Mouse (Mus musculus): Measurements from ENCODE around the gene Bckdha.
A peak's percentile ranks its signal among the peaks of the same experiment; 100 is the strongest.

Gene Bckdha

GRCm38 (mm10) chr7:25658657-25659472, at the start of gene Bckdha, which contains the start of gene Exosc5:
Gene Bckdha, minus strand, starts transcription at chr7:25658981.
Gene Exosc5, plus strand, starts transcription at chr7:25659164.
- peak; percentile 100 for DNase-seq (ENCODE audit: low read depth)

DNA sequence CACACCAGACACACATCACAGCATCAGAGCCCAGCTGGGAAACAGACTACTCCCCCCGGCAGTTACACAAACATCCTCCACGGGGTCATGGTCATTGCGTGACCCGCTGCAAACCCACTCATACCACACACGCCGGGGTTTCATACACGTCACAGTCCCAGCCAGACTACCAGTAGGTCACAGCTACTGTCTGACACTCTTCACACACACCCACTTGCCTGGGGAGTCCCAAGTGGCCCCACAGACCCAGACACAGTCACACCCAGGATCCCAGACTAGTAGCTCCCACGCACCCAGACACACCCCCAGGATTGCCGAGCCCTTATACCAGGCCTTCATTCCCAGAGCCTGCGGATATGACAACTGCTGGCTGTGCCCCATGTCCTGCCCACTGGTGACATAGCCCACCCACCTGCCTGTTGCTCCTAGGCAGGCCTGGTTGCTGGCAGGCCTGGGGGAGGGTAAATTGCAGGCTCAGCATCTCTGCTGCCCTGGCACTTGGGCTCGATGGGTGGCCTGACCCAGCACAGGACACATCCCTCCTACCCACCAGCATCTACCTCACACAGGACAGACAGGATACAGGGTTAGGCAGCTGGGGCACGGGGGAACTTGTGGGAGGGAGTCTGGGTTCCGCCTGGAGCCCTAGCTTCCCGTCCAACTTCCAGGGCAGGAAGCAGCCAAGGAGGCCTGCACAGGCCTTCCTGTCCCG, 49.0 kb upstream of the Bckdha start:
- DNase-seq (ENCODE audit: low read depth), result no peak

DNA sequence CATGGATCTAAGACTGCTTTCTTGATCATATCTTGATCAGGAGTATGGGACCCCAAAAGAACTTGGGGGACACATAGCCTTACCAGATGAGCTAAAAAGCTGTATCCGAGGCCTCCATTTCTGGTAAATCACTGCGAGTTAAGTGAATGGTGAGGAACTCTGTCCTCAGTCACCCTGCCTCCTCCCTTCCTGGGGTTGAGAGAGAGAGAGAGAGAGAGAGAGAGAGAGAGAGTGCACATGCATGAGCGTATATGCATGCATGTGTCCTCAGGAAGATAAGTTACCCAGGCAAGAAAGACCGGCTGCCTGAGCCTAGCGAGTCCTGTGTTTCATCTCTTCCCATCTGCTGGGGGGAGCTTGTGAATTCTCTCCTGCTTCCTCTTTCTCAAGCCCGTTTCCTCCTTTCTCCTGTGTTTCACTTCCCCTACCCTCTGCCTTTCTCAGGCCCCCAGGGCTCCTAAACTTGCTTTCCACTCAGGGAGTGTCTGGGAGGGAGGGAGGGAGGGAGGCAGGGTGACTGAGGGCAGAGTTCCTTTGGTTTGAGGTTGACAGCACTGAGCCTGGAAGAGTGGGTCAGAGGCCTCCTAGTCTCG, 47.9 kb upstream of the Bckdha start:
- DNase-seq (ENCODE audit: low read depth), result no peak

DNA sequence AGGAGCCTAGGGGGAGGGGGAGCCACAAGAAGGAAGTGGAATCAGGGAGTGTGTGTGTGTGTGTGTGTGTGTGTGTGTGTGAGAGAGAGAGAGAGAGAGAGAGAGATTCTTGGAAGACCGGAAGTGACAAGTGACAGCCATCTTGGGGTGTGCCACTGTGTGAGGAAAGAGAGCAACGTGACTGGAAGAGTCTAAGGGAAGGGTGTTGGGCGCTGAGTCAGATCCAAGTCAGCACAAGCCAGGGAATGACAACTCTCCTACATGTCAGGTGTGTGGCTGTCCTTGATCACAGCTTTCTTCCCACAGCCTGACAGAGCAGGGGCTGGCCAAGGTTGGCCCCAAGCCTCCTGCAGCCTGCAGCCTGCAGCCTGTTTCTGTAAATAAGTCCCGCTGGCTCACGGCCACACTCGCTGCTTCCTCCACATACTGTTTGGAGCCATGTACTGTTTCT, 47.0 kb upstream of the Bckdha start:
- no peak for DNase-seq (ENCODE audit: low read depth)

DNA sequence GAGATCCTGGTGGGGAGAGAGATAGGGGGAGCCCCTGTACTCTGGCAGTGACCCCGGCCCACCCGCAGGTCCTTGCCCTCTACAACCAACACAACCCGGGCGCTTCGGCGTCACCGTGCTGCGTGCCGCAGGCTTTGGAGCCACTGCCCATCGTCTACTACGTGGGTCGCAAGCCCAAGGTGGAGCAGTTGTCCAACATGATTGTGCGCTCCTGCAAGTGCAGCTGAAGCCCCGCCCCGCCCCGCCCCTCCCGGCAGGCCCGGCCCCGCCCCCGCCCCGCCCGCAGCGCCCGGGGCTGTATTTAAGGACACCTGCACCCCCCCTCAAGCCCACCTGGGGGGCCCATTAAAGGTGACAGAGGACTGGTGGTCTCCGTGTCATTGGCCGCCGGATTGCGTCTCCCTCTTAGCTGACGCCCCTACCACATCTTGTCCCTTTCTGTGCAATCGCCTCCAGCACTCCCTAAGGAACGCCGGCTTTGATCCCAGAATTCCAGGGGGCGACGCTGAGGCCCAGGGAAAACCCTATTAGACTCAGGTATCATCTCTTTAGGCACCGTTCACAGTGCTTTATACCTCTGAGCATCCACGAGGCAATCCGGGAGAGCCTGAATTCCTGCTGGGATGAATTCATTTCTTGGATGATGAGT, 46.1 kb upstream of the Bckdha start:
- DNase-seq (ENCODE audit: low read depth), result no peak

DNA sequence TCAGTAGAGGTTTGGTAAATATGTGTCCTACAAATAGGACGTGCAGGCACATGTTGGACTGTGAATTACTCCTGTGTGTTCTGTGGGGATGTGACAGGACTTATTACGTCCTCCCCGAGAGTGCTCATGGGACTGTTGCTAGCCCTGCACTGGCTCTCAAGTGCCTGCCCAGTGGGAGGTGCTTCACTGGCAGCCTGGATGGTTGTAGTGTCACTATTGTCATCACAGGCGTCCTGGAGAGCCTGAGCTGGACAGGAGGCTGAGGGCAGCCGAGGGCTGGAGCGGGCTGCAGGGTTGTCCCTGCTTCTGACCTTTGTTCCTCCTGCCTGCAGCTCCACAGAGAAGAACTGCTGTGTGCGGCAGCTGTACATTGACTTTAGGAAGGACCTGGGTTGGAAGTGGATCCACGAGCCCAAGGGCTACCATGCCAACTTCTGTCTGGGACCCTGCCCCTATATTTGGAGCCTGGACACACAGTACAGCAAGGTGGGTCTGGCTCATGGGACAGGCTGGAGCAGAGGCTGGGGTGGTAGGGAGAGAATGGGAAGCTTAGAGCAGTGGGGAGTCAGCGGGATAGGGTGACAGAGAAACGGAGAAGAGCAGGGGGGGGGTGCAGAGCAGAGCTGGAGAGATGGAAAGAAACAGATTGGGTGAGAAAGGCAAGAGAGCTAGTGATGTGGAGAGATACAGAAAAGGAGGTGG, 45.2 kb upstream of the Bckdha start:
- no peak for DNase-seq (ENCODE audit: low read depth)

GRCm38 (mm10) chr7:25702350-25702749, 43.6 kb upstream of the Bckdha start:
- DNase-seq (ENCODE audit: low read depth), result no peak

GRCm38 (mm10) chr7:25700732-25701131, 42.0 kb upstream of the Bckdha start:
- DNase-seq (ENCODE audit: low read depth), result no peak

- DNase-seq (ENCODE audit: low read depth), result no peak
These were observed 41.1 kb upstream of the Bckdha start for GRCm38 (mm10) chr7:25699851-25700250.

DNA sequence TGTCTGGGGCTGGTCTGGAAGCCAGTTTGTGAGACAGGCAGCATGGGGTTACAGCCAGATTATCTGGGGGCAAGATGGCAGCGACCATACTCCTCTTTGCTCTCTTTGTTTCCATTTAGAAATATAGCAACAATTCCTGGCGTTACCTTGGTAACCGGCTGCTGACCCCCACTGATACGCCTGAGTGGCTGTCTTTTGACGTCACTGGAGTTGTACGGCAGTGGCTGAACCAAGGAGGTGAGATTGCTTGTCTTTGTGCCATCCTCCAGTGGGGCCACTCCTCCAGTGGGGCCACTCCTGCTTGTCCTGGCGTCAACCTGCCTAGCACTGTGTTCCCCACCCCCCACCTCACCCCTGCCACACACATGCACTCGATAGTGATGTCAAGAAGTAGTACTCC, 35.3 kb upstream of the Bckdha start:
- DNase-seq (ENCODE audit: low read depth), result no peak

DNA sequence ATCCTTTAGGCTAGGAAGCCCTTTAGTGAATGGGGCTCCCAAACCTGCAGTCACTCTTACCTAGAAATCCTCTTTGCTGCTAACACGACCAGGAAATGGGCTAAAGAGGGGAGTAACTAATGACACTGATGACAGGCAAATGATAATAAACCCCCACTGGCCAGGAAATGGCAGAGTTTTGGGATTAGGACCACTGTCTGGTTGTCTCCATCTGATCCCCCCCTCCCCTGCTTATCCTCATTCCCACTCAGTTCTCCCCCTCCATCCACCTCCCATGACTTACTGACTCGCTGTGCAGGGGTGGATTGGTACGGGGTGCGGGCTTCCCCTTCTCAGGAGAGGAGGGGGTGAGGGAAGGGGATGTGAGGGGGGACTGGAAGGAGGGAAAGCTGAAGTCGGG, 31.3 kb upstream of the Bckdha start:
- DNase-seq (ENCODE audit: low read depth), result no peak

DNA sequence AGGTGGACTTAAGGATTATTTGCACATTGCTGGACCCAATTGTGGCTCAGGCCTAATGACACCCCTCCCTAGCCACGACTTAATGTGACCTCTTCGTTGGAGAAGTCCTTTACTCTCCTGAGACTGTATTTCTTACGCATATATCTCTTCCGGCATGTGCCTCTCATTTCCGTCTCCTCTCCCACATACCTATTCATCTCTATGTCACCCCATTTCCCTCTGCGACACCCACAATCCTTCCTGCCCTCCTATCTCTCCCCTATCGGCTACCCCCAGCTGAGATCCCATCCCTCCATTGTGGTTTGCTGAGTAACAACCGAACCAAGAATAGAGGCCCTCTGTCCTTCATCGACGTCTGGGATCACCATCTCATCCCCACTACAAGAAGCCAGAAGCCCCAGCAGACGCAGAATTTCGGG, 30.8 kb upstream of the Bckdha start:
- peak; percentile 60 for DNase-seq (ENCODE audit: low read depth)

DNA sequence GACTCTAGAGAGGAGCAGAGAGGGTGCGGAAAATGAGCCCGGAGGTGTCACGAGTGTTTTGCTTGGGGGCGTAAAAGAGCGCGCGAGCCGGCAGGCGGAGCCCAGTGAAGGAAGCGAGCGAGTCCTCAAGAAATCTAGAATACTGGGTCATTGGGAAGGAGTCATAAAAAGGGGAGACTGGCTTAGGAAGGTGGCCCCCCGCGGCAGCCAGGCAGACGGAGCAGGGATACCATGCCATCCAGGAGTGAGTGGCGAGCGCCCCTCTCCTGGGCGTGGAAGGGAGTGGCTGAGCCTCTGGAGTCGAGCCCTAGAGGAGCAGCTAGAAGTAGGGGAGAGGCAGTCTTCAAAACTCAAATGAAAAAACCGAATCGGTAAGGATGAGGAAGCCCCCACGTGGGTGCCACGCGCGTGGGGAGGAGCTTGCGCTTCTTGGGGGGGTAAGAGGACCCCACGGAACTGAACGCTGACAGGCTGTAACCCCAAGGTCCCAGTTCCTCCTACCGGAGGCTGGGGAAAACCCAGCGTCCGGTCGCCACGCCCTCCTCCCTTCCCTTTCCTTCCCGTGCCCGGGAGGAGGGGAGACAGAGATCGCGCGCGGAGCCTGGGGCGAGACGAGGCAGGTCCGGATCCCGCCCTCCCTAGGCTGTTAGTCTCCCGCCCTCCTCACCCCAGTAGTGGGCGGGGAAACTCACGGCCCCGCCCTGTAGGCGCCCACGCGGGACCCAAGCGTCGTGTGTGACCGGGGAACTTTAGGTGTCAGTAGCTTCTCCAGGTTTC, 30.2 kb upstream of the Bckdha start:
- DNase-seq (ENCODE audit: low read depth), result peak; percentile 80

DNA sequence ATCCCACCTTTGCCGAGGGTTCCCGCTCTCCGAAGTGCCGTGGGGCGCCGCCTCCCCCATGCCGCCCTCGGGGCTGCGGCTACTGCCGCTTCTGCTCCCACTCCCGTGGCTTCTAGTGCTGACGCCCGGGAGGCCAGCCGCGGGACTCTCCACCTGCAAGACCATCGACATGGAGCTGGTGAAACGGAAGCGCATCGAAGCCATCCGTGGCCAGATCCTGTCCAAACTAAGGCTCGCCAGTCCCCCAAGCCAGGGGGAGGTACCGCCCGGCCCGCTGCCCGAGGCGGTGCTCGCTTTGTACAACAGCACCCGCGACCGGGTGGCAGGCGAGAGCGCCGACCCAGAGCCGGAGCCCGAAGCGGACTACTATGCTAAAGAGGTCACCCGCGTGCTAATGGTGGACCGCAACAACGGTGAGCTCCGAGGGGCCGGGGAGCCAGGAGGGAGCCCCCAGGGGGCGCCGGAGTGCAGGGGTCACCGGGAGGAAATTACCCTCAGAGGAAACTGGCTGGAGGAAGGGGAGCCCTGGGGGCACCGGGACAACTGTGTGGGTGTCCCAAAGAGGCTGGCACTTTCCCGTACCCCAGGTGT, 29.1 kb upstream of the Bckdha start:
- no peak for DNase-seq (ENCODE audit: low read depth)

GRCm38 (mm10) chr7:25686680-25687531, 28.1 kb upstream of the Bckdha start, which contains the start of gene Tgfb1:
Gene Tgfb1, plus strand, starts transcription at chr7:25687002.
- DNase-seq (ENCODE audit: low read depth), result peak; percentile 65

GRCm38 (mm10) chr7:25685926-25686470, 27.2 kb upstream of the Bckdha start:
- DNase-seq (ENCODE audit: low read depth), result no peak

DNA sequence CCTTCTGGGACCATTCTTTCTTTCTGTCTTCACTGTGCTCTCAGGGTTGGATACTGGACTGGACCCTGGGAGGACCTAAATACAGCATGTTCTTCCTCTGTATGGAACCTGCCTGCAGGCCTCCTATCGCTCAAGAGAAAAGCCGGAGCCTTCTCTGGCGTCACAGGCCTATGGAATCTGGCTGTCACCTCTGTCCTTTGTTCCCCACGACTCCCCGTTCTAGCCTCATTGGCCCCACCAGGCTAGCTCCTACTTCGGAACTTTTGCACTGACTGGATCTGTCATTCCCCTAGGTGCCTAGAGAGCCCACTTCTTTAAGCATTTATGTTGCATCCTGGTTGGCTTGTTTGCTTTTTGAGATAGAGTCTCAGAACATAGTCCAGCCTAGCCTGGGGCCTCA, 25.9 kb upstream of the Bckdha start:
- DNase-seq (ENCODE audit: low read depth), result no peak

DNA sequence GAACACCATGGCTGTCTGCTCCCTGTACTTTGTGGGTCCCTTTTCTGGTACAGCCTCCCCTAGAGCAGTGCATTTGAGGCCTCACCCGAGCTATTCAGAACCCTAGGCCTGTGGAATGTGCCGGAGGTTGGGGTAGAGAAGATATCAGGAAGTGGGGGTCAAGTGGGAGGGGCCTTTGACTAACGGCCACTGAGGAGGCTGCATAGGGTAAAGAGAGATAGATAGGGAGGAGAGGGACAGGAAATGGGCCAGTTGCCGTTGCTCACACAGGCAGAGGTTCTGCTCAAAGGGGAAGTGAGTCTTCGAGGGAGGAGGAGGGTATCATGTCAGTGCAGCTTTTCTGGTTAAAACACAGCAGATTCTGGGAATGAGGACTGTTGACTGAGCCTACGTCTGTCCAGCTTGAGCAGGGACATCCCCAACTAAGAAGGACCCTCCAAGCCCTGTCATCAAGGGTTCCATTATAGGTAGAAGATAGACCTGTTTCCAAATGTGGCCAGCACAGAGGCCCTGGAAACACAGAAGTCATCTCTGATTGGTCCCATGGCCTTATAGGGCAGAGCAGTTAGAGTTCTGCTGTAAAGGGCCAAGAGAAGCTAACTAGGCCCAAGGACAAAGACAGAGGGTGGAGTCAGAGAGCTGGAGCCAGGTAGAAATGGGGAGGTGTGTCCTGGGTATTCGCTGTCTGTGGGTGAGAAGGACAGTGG, 24.8 kb upstream of the Bckdha start:
- DNase-seq (ENCODE audit: low read depth), result peak; percentile 70

Data from c-Kit-positive CD71-negative TER-119-negative erythroid progenitor cells, embryonic 14.5 days (primary cell).